Mouse (Mus musculus) olfactory bulb, adult 2 months (tissue): ENCODE results near the gene Lrrfip1.

Experiments
- CTCF ChIP-seq: fragments of 200-500 bp; IDR thresholded peaks from 2 replicates; pipeline ENCODE4 v1.5.1; 2012; ENCODE audit warnings: low read depth, mild to moderate bottlenecking, low read length, moderate library complexity; ENCODE audit not compliant: insufficient read depth
- POLR2A ChIP-seq: fragments of 200-500 bp; IDR thresholded peaks from 2 replicates; pipeline ENCODE4 v1.6.1; 2012; ENCODE audit warnings: mild to moderate bottlenecking, low read depth, low read length, moderate library complexity; ENCODE audit not compliant: insufficient read depth

- TF ChIP-seq POLR2A (peak; percentile 18; the same call in 1 of the 2 replicates), CTCF (no peak)
Measured at GRCm38 (mm10) chr1:91053218-91054073, 54.9 kb downstream of the Lrrfip1 start.
